Mouse (Mus musculus): ENCODE results near the gene Hist4h4. TPM values are rescaled to one million over a fixed set of nuclear protein-coding genes. Genes with fewer than 3 reads are reported as not detected.

Hist4h4 gene
- total RNA-seq (2014; rRNA removed): 19.4 and 39.2 TPM in 2 replicates
- 0.42 and 0.45 TPM in 2 replicates for polyA plus RNA-seq (2015; fragmentation: Nextera tagmentation; extraction: Ambion mirVana)

DNA sequence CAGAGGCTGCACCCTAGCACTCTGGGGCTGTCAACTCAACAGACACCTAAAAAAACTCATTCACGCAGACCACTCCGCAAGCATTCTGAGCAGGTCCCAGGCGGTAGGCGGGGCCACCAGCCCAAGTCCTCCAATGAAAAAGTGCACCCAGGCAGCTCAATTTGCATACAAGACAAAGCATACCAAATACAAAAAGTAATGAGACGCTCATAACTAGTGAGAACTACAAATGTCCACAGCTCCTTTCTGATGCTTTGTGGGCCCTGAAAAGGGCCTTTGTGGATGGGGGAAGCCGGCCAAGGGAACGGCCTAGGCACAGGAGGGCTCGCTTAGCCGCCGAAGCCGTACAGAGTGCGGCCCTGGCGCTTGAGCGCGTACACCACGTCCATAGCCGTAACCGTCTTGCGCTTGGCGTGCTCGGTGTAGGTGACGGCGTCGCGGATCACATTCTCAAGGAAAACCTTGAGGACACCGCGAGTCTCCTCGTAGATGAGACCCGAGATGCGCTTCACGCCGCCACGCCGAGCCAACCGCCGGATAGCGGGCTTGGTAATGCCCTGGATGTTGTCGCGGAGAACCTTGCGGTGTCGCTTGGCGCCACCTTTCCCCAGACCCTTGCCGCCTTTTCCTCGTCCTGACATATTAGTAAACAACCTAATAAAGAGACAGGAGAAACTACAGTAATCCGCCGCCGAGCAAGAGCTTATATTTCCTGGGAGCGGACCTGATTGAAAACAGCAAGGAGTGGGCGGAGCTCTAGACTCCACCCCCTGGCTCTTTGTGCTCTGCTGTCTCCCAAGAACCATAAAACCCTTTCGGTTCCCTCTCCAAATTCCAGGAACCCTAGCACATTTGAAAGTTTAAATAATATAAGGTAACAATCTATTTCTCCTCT, at the start of gene Hist4h4:
Gene Hist4h4, minus strand, starts transcription at position 677 of the 895 bp plus-strand sequence.
- Histone ChIP-seq H3K9ac (peak within 1 kb of the TSS; percentile 90), H3K4me3 (ENCODE audit: low read depth, low read length) (peak within 1 kb of the TSS; percentile 59), H3K9me3 (ENCODE audit: low read length) (no peaks in the 10 kb centered on the region), H3K4me1 (ENCODE audit: insufficient read depth) (peaks cover 5% of the 10 kb centered on the region), H3K36me3 (ENCODE audit: insufficient read depth) (no peaks in the 10 kb centered on the region), H3K27ac (ENCODE audit: low read depth, low read length) (peak within 1 kb of the TSS; percentile 97), H3K27me3 (ENCODE audit: insufficient read depth, low read length) (no peaks in the 10 kb centered on the region), H3K4me2 (ENCODE audit: low read depth) (peak within 1 kb of the TSS; percentile 64)
- ATAC-seq (peak; percentile 81), DNase-seq (peak; percentile 96)
- under 1% methylated on average over 50 of the region's 50 CpGs for WGBS
- TF ChIP-seq CTCF (IDR thresholded peaks at IDR 0.05; ENCODE audit: low read depth): no peak

DNA sequence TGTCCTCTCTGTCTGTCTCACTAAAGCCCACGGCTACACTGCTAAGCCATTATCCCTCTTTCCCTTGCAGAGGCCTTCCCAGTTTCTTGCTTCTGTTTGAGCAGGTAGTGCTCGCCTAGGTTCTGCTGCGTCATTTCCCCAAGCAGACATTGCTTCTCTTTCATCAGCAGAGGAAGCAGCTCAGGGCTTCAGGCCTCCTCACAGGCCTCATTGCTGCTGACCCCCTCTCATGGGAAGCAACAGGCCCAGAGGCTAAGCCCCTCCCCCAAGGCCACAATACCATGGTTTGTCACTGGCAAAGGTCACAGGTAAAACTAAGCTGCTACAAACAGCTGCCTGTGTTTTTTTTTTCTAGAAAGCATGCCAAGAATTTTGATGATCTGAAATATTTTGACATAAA, 48.5 kb upstream of the Hist4h4 start:
- ATAC-seq: no peak; the same call in 1 of the 2 replicates
- no peaks in the 10 kb centered on the region for H3K36me3 ChIP-seq (ENCODE audit: insufficient read depth)
- H3K4me1 ChIP-seq (ENCODE audit: insufficient read depth): no peaks in the 10 kb centered on the region
- 0 out of 2 replicates have a peak overlapping the region, but pooled peaks have one; percentile 50 for H3K27ac ChIP-seq (ENCODE audit: low read depth, low read length)
- H3K4me2 ChIP-seq (ENCODE audit: low read depth): no peak overlapping the region
- TF ChIP-seq CTCF (IDR thresholded peaks at IDR 0.05; ENCODE audit: low read depth): no peak
- H3K27me3 ChIP-seq (ENCODE audit: insufficient read depth, low read length): no peaks in the 10 kb centered on the region
- H3K9ac ChIP-seq: no peak overlapping the region
- no peak overlapping the region for H3K4me3 ChIP-seq (ENCODE audit: low read depth, low read length)
- no peaks in the 10 kb centered on the region for H3K9me3 ChIP-seq (ENCODE audit: low read length)
- WGBS: 45% methylated on average over 3 of the region's 3 CpGs
- DNase-seq: peak; percentile 21

DNA sequence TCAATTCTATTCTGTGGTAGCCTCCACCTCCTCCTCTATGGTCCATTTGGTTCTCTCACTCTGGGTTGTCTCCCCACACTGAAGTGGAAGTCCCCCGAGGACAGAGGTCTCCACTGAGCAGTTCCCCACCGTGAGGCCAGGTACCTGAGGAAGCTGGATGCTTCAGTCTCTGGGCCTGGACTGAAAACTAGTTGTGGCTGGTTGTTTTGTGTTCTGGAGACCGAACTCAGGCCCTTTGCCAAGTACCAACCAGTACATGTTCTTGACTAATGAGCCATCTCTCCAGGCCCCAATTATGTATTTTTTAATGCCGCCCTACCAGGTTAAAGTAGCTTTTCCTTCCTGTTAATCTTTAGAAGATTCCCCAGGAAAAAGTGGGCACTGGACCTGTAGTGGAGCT, 48.1 kb upstream of the Hist4h4 start:
- Histone ChIP-seq H3K27ac (ENCODE audit: low read depth, low read length) (0 out of 2 replicates have a peak overlapping the region, but pooled peaks have one; percentile 50), H3K27me3 (ENCODE audit: insufficient read depth, low read length) (no peaks in the 10 kb centered on the region), H3K4me2 (ENCODE audit: low read depth) (no peak overlapping the region), H3K4me3 (ENCODE audit: low read depth, low read length) (no peak overlapping the region), H3K4me1 (ENCODE audit: insufficient read depth) (no peaks in the 10 kb centered on the region), H3K9ac (no peak overlapping the region), H3K9me3 (ENCODE audit: low read length) (no peaks in the 10 kb centered on the region), H3K36me3 (ENCODE audit: insufficient read depth) (no peaks in the 10 kb centered on the region)
- no peak for ATAC-seq
- no peak for DNase-seq
- TF ChIP-seq CTCF (IDR thresholded peaks at IDR 0.05; ENCODE audit: low read depth): no peak
- 72% methylated on average over 4 of the region's 4 CpGs for WGBS

DNA sequence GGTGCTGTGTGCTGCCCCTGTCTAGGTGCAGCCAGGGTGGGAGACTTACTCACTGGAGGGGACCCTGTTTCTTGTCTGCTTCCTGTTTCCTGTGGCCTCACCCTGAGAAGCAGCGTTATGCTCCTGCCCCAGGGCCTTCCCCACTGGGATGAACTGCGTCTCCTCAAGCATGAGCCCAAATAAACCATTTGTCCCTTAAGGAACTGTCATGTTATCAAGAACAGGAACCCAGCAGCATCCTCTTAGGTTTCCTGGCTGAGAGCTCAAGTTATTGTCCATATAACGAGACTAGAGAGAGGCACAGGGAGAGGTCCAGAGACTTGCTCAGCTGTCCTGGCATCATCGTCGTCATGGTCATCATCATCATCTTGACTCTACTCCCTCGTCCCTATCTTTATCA, 46.1 kb upstream of the Hist4h4 start:
- H3K4me2 ChIP-seq (ENCODE audit: low read depth): no peak overlapping the region
- WGBS: 81% methylated on average over 6 of the region's 6 CpGs
- H3K9me3 ChIP-seq (ENCODE audit: low read length): no peaks in the 10 kb centered on the region
- no peak overlapping the region for H3K27ac ChIP-seq (ENCODE audit: low read depth, low read length)
- no peaks in the 10 kb centered on the region for H3K4me1 ChIP-seq (ENCODE audit: insufficient read depth)
- no peak overlapping the region for H3K9ac ChIP-seq
- H3K36me3 ChIP-seq (ENCODE audit: insufficient read depth): no peaks in the 10 kb centered on the region
- no peak overlapping the region for H3K4me3 ChIP-seq (ENCODE audit: low read depth, low read length)
- no peak for TF ChIP-seq CTCF (IDR thresholded peaks at IDR 0.05; ENCODE audit: low read depth)
- no peaks in the 10 kb centered on the region for H3K27me3 ChIP-seq (ENCODE audit: insufficient read depth, low read length)
- DNase-seq: no peak
- ATAC-seq: no peak

DNA sequence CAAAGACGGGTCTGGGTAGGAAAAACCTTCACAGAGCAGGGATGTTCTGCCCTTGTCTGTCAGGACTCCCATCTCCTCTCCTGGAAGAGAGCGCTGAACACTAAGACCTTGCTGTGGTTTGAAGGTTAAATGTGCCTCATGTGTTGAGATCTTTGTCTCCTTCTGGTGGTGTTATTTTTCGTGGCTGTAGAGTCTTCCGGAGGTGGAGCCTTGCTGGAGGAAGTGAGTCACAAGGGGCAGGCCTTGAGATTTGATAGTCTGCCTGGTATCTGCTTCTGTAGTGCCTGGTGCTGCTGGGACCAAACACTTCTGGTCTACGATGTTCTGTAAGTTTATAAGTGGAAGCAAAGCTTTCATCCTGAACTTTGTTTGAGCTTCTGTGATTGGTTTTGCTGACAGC, 44.8 kb upstream of the Hist4h4 start:
- TF ChIP-seq CTCF (IDR thresholded peaks at IDR 0.05; ENCODE audit: low read depth): no peak
- 86% methylated on average over 5 of the region's 5 CpGs for WGBS
- H3K9ac ChIP-seq: no peak overlapping the region
- ATAC-seq (no peak), DNase-seq (no peak)
- no peak overlapping the region for H3K27ac ChIP-seq (ENCODE audit: low read depth, low read length)
- H3K36me3 ChIP-seq (ENCODE audit: insufficient read depth): no peaks in the 10 kb centered on the region
- H3K9me3 ChIP-seq (ENCODE audit: low read length): no peaks in the 10 kb centered on the region
- H3K4me1 ChIP-seq (ENCODE audit: insufficient read depth): no peaks in the 10 kb centered on the region
- H3K27me3 ChIP-seq (ENCODE audit: insufficient read depth, low read length): no peaks in the 10 kb centered on the region
- H3K4me3 ChIP-seq (ENCODE audit: low read depth, low read length): no peak overlapping the region
- no peak overlapping the region for H3K4me2 ChIP-seq (ENCODE audit: low read depth)

DNA sequence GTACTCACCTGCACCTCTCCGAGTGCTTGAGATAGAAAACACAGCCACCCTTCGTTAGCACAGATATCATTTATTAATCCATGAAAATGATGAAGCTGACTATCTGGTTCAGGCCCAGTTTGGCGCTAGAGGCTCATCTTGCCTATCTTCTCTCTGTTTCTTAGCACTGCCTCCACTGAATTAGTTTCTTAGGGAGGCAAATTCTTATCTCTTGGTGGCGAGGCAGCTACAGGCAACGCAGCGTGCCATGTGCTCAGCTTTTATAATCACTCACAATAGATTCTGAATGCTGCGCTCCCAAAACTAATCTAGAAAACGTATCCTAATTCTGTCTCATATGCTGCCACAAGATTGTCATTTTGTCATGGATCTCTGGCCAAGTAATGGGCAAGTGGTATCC, 44.2 kb upstream of the Hist4h4 start:
- DNase-seq (no peak), ATAC-seq (no peak)
- Histone ChIP-seq H3K9me3 (ENCODE audit: low read length) (no peaks in the 10 kb centered on the region), H3K27me3 (ENCODE audit: insufficient read depth, low read length) (no peaks in the 10 kb centered on the region), H3K4me1 (ENCODE audit: insufficient read depth) (no peaks in the 10 kb centered on the region), H3K9ac (no peak overlapping the region), H3K36me3 (ENCODE audit: insufficient read depth) (no peaks in the 10 kb centered on the region), H3K4me3 (ENCODE audit: low read depth, low read length) (no peak overlapping the region), H3K27ac (ENCODE audit: low read depth, low read length) (no peak overlapping the region), H3K4me2 (ENCODE audit: low read depth) (no peak overlapping the region)
- no peak for TF ChIP-seq CTCF (IDR thresholded peaks at IDR 0.05; ENCODE audit: low read depth)
- WGBS: 82% methylated on average over 8 of the region's 8 CpGs

DNA sequence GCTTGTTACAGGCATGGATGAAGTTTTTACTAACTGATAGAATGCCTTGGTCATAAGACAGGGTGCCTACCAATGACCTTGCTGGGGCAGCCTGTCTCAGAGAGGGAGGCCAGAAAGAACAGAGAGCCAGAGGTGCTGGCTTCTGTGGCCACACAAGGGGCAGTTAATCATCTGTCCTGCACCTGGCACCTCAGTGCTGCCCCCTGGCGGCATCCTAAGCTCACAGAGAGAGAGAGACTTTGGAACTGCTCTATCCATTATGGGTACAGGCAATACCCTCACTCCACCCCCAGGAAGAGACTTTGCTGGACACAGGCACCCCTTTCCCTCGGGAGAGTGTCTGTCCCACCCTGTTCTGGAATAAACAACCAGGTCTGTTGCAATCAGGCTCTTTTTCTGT, 43.6 kb upstream of the Hist4h4 start:
- ATAC-seq (no peak), DNase-seq (no peak)
- TF ChIP-seq CTCF (IDR thresholded peaks at IDR 0.05; ENCODE audit: low read depth): peak; percentile 56
- no peaks in the 10 kb centered on the region for H3K36me3 ChIP-seq (ENCODE audit: insufficient read depth)
- H3K9me3 ChIP-seq (ENCODE audit: low read length): no peaks in the 10 kb centered on the region
- H3K27me3 ChIP-seq (ENCODE audit: insufficient read depth, low read length): no peaks in the 10 kb centered on the region
- 24% methylated on average over 2 of the region's 2 CpGs for WGBS
- H3K27ac ChIP-seq (ENCODE audit: low read depth, low read length): no peak overlapping the region
- H3K4me1 ChIP-seq (ENCODE audit: insufficient read depth): no peaks in the 10 kb centered on the region
- no peak overlapping the region for H3K4me2 ChIP-seq (ENCODE audit: low read depth)
- H3K4me3 ChIP-seq (ENCODE audit: low read depth, low read length): no peak overlapping the region
- H3K9ac ChIP-seq: no peak overlapping the region

Measured in forebrain, postnatal 0 days (tissue).